Mouse (Mus musculus) stomach, embryonic 15.5 days (tissue): ENCODE results near the gene Inca1. TPM values are rescaled to one million over a fixed set of nuclear protein-coding genes. Genes with fewer than 3 reads are reported as not detected.

ENCODE experiments used
- ATAC-seq: fragments of 200-750 bp; cut with Nextera tagmentation; 2 replicates; pipeline ENCODE4 v1.8.0; 2017; ENCODE audit warnings: low read depth, moderate number of reproducible peaks, moderate TSS enrichment; ENCODE audit not compliant: insufficient read depth, low FRiP score
- H3K27ac ChIP-seq: fragments of 300-500 bp; sonication (generic); 2 replicates; pipeline ENCODE4 v1.5.1; 2015; ENCODE audit warnings: mild to moderate bottlenecking, inconsistent platforms
- H3K27me3 ChIP-seq: fragments of 300-500 bp; sonication (generic); replicated peaks from 2 replicates; pipeline ENCODE4 v1.6.1; 2015; ENCODE audit warnings: inconsistent platforms
- H3K36me3 ChIP-seq: fragments of 300-500 bp; sonication (generic); 2 replicates; pipeline ENCODE4 v1.6.1; 2015; ENCODE audit warnings: inconsistent platforms
- H3K4me1 ChIP-seq: fragments of 300-500 bp; sonication (generic); 2 replicates; pipeline ENCODE4 v1.6.1; 2015; ENCODE audit warnings: inconsistent platforms
- H3K4me2 ChIP-seq: fragments of 300-500 bp; sonication (generic); 2 replicates; pipeline ENCODE4 v1.6.1; 2015; ENCODE audit warnings: mild to moderate bottlenecking, inconsistent platforms
- H3K4me3 ChIP-seq: fragments of 300-500 bp; sonication (generic); replicated peaks from 2 replicates; pipeline ENCODE4 v1.5.1; 2015; ENCODE audit warnings: inconsistent platforms
- H3K9ac ChIP-seq: fragments of 300-500 bp; sonication (generic); 2 replicates; pipeline ENCODE4 v1.6.1; 2015; ENCODE audit warnings: inconsistent platforms
- H3K9me3 ChIP-seq: fragments of 300-500 bp; sonication (generic); 2 replicates; pipeline ENCODE4 v1.6.1; 2016; ENCODE audit warnings: inconsistent platforms
- WGBS: fragments of 180-500 bp; shearing (Covaris S2); methylation state at CpG from one replicate; pipeline ENCODE4 v1.1.7; 2015; 5-methylcytosine and 5-hydroxymethylcytosine counted together
- polyA plus RNA-seq: library from polyadenylated mRNA; unstranded; fragments of >200 nt; fragmentation: Nextera tagmentation; extraction: Ambion mirVana; gene quantifications from 2 replicates; pipeline ENCODE4 v1.2.1, GENCODE M21; 2015

Inca1 gene
- polyA plus RNA-seq, 1 experiment from 2014 or later, result 1.1 TPM

GRCm38 (mm10) chr11:70700613-70701012 lies 658 bp upstream of the Inca1 start:
- Histone ChIP-seq H3K9ac (peak overlapping the region; percentile 88), H3K9me3 (no peaks in the 10 kb centered on the region), H3K4me3 (peak overlapping the region; percentile 85), H3K4me1 (peaks cover 19% of the 10 kb centered on the region), H3K27ac (peak overlapping the region; percentile 94), H3K4me2 (peak overlapping the region; percentile 80), H3K36me3 (peaks cover 19% of the 10 kb centered on the region), H3K27me3 (no peaks in the 10 kb centered on the region)
- under 1% methylated on average over 34 of the region's 34 CpGs for WGBS
- peak; percentile 23 for ATAC-seq

GRCm38 (mm10) chr11:70699051-70699450 lies 904 bp downstream of the Inca1 start:
- peaks cover 19% of the 10 kb centered on the region for H3K4me1 ChIP-seq
- no peak overlapping the region for H3K9ac ChIP-seq
- no peaks in the 10 kb centered on the region for H3K9me3 ChIP-seq
- no peak overlapping the region for H3K4me3 ChIP-seq
- 74% methylated on average over 2 of the region's 2 CpGs for WGBS
- H3K27ac ChIP-seq, result no peak overlapping the region
- ATAC-seq, result no peak
- no peaks in the 10 kb centered on the region for H3K27me3 ChIP-seq
- H3K4me2 ChIP-seq, result no peak overlapping the region
- H3K36me3 ChIP-seq, result 0 out of 2 replicates have a peak, but pooled peaks cover 4% of the 10 kb centered on the region

- H3K4me3 ChIP-seq, result no peak overlapping the region
- 65% methylated on average over 3 of the region's 3 CpGs for WGBS
Measured at GRCm38 (mm10) chr11:70697376-70697775, 2.6 kb downstream of the Inca1 start.

GRCm38 (mm10) chr11:70693504-70693903 lies 6.5 kb downstream of the Inca1 start:
- no peak overlapping the region for H3K4me2 ChIP-seq
- no peaks in the 10 kb centered on the region for H3K36me3 ChIP-seq
- no peak overlapping the region for H3K4me3 ChIP-seq
- no peak overlapping the region for H3K9ac ChIP-seq
- no peaks in the 10 kb centered on the region for H3K27me3 ChIP-seq
- ATAC-seq, result no peak
- peaks cover 10% of the 10 kb centered on the region for H3K4me1 ChIP-seq
- H3K9me3 ChIP-seq, result no peaks in the 10 kb centered on the region
- 64% methylated on average over 3 of the region's 3 CpGs for WGBS
- H3K27ac ChIP-seq, result no peak overlapping the region

More at GRCm38 (mm10) chr11:70697376-70697775, 2.6 kb downstream of the Inca1 start:
- Histone ChIP-seq H3K36me3 (no peaks in the 10 kb centered on the region), H3K9me3 (no peaks in the 10 kb centered on the region), H3K27me3 (no peaks in the 10 kb centered on the region), H3K27ac (no peak overlapping the region), H3K9ac (no peak overlapping the region), H3K4me2 (no peak overlapping the region), H3K4me1 (peaks cover 14% of the 10 kb centered on the region)
- no peak for ATAC-seq

GRCm38 (mm10) chr11:70689578-70689977 lies 10.4 kb downstream of the Inca1 start:
- Histone ChIP-seq H3K4me2 (no peak overlapping the region), H3K36me3 (0 out of 2 replicates have a peak, but pooled peaks cover 8% of the 10 kb centered on the region), H3K4me1 (peaks cover 14% of the 10 kb centered on the region), H3K4me3 (no peak overlapping the region), H3K27ac (no peak overlapping the region), H3K27me3 (no peaks in the 10 kb centered on the region), H3K9me3 (no peaks in the 10 kb centered on the region), H3K9ac (no peak overlapping the region)
- WGBS, result 36% methylated on average over 4 of the region's 4 CpGs
- no peak for ATAC-seq

- H3K27me3 ChIP-seq, result no peaks in the 10 kb centered on the region
- H3K9ac ChIP-seq, result peak overlapping the region; percentile 76
- peak overlapping the region; percentile 77 for H3K4me2 ChIP-seq
- peak overlapping the region; percentile 97 for H3K4me3 ChIP-seq
- 17% methylated on average over 8 of the region's 8 CpGs for WGBS
- peaks cover 16% of the 10 kb centered on the region for H3K36me3 ChIP-seq
- H3K9me3 ChIP-seq, result no peaks in the 10 kb centered on the region
- ATAC-seq, result no peak
- peaks cover 14% of the 10 kb centered on the region for H3K4me1 ChIP-seq
- H3K27ac ChIP-seq, result peak overlapping the region; percentile 95
Measured at GRCm38 (mm10) chr11:70688372-70688771, 11.6 kb downstream of the Inca1 start.

GRCm38 (mm10) chr11:70687601-70688199 lies 12.3 kb downstream of the Inca1 start, which contains the start of gene Camta2:
Gene Camta2 (minus strand): TSS chr11:70688105.
- Histone ChIP-seq H3K9me3 (no peaks in the 10 kb centered on the region), H3K4me2 (peak within 1 kb of the TSS; percentile 77), H3K4me1 (peaks cover 14% of the 10 kb centered on the region), H3K9ac (peak within 1 kb of the TSS; percentile 76), H3K36me3 (peaks cover 19% of the 10 kb centered on the region), H3K27ac (peak within 1 kb of the TSS; percentile 95), H3K4me3 (peak within 1 kb of the TSS; percentile 97), H3K27me3 (no peaks in the 10 kb centered on the region)
- ATAC-seq, result peak; percentile 81
- WGBS, result under 1% methylated on average over 55 of the region's 55 CpGs

- ATAC-seq, result peak; percentile 47; the same call in 1 of the 2 replicates
- Histone ChIP-seq H3K9ac (peak overlapping the region; percentile 76), H3K36me3 (peaks cover 19% of the 10 kb centered on the region), H3K27me3 (no peaks in the 10 kb centered on the region), H3K9me3 (no peaks in the 10 kb centered on the region), H3K4me2 (peak overlapping the region; percentile 77), H3K4me3 (peak overlapping the region; percentile 97), H3K4me1 (peaks cover 19% of the 10 kb centered on the region), H3K27ac (peak overlapping the region; percentile 95)
- 2% methylated on average over 16 of the region's 16 CpGs for WGBS
Measured at GRCm38 (mm10) chr11:70686901-70687566, 12.9 kb downstream of the Inca1 start.

- no peak for ATAC-seq
- H3K36me3 ChIP-seq, result peaks cover 36% of the 10 kb centered on the region
- H3K4me1 ChIP-seq, result peaks cover 11% of the 10 kb centered on the region
- 87% methylated on average over 5 of the region's 5 CpGs for WGBS
- H3K9me3 ChIP-seq, result no peaks in the 10 kb centered on the region
- H3K4me2 ChIP-seq, result no peak overlapping the region
- no peaks in the 10 kb centered on the region for H3K27me3 ChIP-seq
- no peak overlapping the region for H3K9ac ChIP-seq
- no peak overlapping the region for H3K27ac ChIP-seq
- no peak overlapping the region for H3K4me3 ChIP-seq
Measured at GRCm38 (mm10) chr11:70683640-70684039, 16.3 kb downstream of the Inca1 start.

- Histone ChIP-seq H3K4me1 (peaks cover 6% of the 10 kb centered on the region), H3K9ac (no peak overlapping the region), H3K4me2 (no peak overlapping the region), H3K9me3 (no peaks in the 10 kb centered on the region), H3K36me3 (peaks cover 36% of the 10 kb centered on the region), H3K27me3 (no peaks in the 10 kb centered on the region), H3K4me3 (no peak overlapping the region), H3K27ac (no peak overlapping the region)
- ATAC-seq, result no peak
- WGBS, result 35% methylated on average over 11 of the region's 11 CpGs
Measured at GRCm38 (mm10) chr11:70681897-70682581, 17.9 kb downstream of the Inca1 start.

- no peak for ATAC-seq
- H3K27ac ChIP-seq, result no peak overlapping the region
- no peaks in the 10 kb centered on the region for H3K27me3 ChIP-seq
- H3K4me3 ChIP-seq, result no peak overlapping the region
- H3K4me2 ChIP-seq, result no peak overlapping the region
- peaks cover 39% of the 10 kb centered on the region for H3K36me3 ChIP-seq
- peaks cover 6% of the 10 kb centered on the region for H3K4me1 ChIP-seq
- no peak overlapping the region for H3K9ac ChIP-seq
- 67% methylated on average over 12 of the region's 12 CpGs for WGBS
- H3K9me3 ChIP-seq, result no peaks in the 10 kb centered on the region
Measured at GRCm38 (mm10) chr11:70681170-70681569, 18.8 kb downstream of the Inca1 start.

GRCm38 (mm10) chr11:70679894-70680293 lies 20.1 kb downstream of the Inca1 start:
- 85% methylated on average over 7 of the region's 8 CpGs for WGBS
- H3K4me2 ChIP-seq, result no peak overlapping the region
- peaks cover 6% of the 10 kb centered on the region for H3K4me1 ChIP-seq
- H3K9me3 ChIP-seq, result no peaks in the 10 kb centered on the region
- H3K36me3 ChIP-seq, result peaks cover 38% of the 10 kb centered on the region
- H3K9ac ChIP-seq, result no peak overlapping the region
- H3K27me3 ChIP-seq, result no peaks in the 10 kb centered on the region
- ATAC-seq, result no peak
- H3K27ac ChIP-seq, result no peak overlapping the region
- H3K4me3 ChIP-seq, result no peak overlapping the region
